Mouse (Mus musculus) heart, adult 2 months (tissue): ENCODE data around the gene Cdh16.

Experiments used
- CTCF ChIP-seq: fragments of 200-600 bp; IDR thresholded peaks from 2 replicates; pipeline ENCODE4 v1.8.1; 2022; ENCODE audit warnings: antibody characterized with exemption, mild to moderate bottlenecking, moderate library complexity
- EP300 ChIP-seq: fragments of 200-500 bp; IDR thresholded peaks from 2 replicates; pipeline ENCODE4 v1.6.1; 2011; ENCODE audit warnings: low read depth, low read length, control low read depth; ENCODE audit not compliant: insufficient read depth
- POLR2A ChIP-seq: fragments of 200-500 bp; IDR thresholded peaks from 2 replicates; pipeline ENCODE4 v1.6.1; 2011; ENCODE audit warnings: mild to moderate bottlenecking, low read depth, low read length, control low read depth; ENCODE audit not compliant: insufficient read depth

GRCm38 (mm10) chr8:104593536-104594325, 30.5 kb downstream of the Cdh16 start:
- TF ChIP-seq CTCF (no peak), POLR2A (no peak), EP300 (no peak)
